Mouse (Mus musculus) midbrain, embryonic 11.5 days (tissue): ENCODE data around the gene Pdlim7. TPM values are rescaled to one million over a fixed set of nuclear protein-coding genes. Genes with fewer than 3 reads are reported as not detected.
A peak's percentile ranks its signal among the peaks of the same experiment; 100 is the strongest.

Experiments
- ATAC-seq: fragments of 200-750 bp; cut with Nextera tagmentation; 2 replicates; pipeline ENCODE4 v1.8.0; 2017; ENCODE audit warnings: moderate TSS enrichment, moderate library complexity; ENCODE audit not compliant: low FRiP score
- DNase-seq: peaks from one replicate; pipeline ENCODE4 v3.0.0; 2015; ENCODE audit warnings: low spot score; ENCODE audit errors: missing footprints
- H3K27ac ChIP-seq: fragments of 300-500 bp; sonication (generic); 2 replicates; pipeline ENCODE4 v1.5.1; 2014; ENCODE audit warnings: low read depth, low read length
- H3K27me3 ChIP-seq: fragments of 300-500 bp; sonication (generic); 2 replicates; pipeline ENCODE4 v1.6.1; 2014; ENCODE audit warnings: mild to moderate bottlenecking, low read length, moderate library complexity, mixed read lengths; ENCODE audit not compliant: control insufficient read depth, insufficient read depth
- H3K36me3 ChIP-seq: fragments of 300-500 bp; sonication (generic); 2 replicates; pipeline ENCODE4 v1.6.1; 2014; ENCODE audit warnings: mild to moderate bottlenecking, low read length, moderate library complexity, mixed read lengths; ENCODE audit not compliant: control insufficient read depth, insufficient read depth
- H3K4me1 ChIP-seq: fragments of 300-500 bp; sonication (generic); 2 replicates; pipeline ENCODE4 v1.6.1; 2014; ENCODE audit warnings: low read length; ENCODE audit not compliant: control insufficient read depth, insufficient read depth
- H3K4me2 ChIP-seq: fragments of 300-500 bp; sonication (generic); 2 replicates; pipeline ENCODE4 v1.6.1; 2014; ENCODE audit warnings: mild to moderate bottlenecking, moderate library complexity
- H3K4me3 ChIP-seq: fragments of 300-500 bp; sonication (generic); 2 replicates; pipeline ENCODE4 v1.5.1; 2014; ENCODE audit warnings: low read depth, low read length
- H3K9ac ChIP-seq: fragments of 300-500 bp; sonication (generic); 2 replicates; pipeline ENCODE4 v1.6.1; 2014; ENCODE audit warnings: low read length
- H3K9me3 ChIP-seq: fragments of 300-500 bp; sonication (generic); 2 replicates; pipeline ENCODE4 v1.6.1; 2016; ENCODE audit warnings: low read length; ENCODE audit not compliant: control insufficient read depth
- WGBS: fragments of 180-500 bp; shearing (Covaris S2); extraction: QIAGEN DNeasy Blood & Tissue Kit; methylation state at CpG from one replicate; pipeline ENCODE4 v1.1.7; 2014; 5-methylcytosine and 5-hydroxymethylcytosine counted together
- polyA plus RNA-seq: library from polyadenylated mRNA; unstranded; fragments of >200 nt; fragmentation: Nextera tagmentation; extraction: Ambion mirVana; gene quantifications from 2 replicates; pipeline ENCODE4 v1.2.1, GENCODE M21; 2014

The Pdlim7 gene
- polyA plus RNA-seq, 1 experiment from 2014 or later, result 140 TPM

GRCm38 (mm10) chr13:55483071-55483470 lies 30.4 kb downstream of the Pdlim7 start:
- H3K27me3 ChIP-seq, result no peaks in the 10 kb centered on the region
- H3K9ac ChIP-seq, result peak overlapping the region; percentile 33; the same call in 1 of the 2 replicates
- peaks cover 35% of the 10 kb centered on the region for H3K36me3 ChIP-seq
- H3K4me3 ChIP-seq, result peak overlapping the region; percentile 4; the same call in 1 of the 2 replicates
- 60% methylated on average over 9 of the region's 9 CpGs for WGBS
- no peaks in the 10 kb centered on the region for H3K9me3 ChIP-seq
- DNase-seq (no peak), ATAC-seq (no peak)
- peak overlapping the region; percentile 51; the same call in 1 of the 2 replicates for H3K27ac ChIP-seq
- peak overlapping the region; percentile 83 for H3K4me2 ChIP-seq
- peaks cover 36% of the 10 kb centered on the region for H3K4me1 ChIP-seq

- Histone ChIP-seq H3K27me3 (no peaks in the 10 kb centered on the region), H3K9ac (no peak overlapping the region), H3K9me3 (no peaks in the 10 kb centered on the region), H3K4me1 (peaks cover 35% of the 10 kb centered on the region), H3K4me3 (no peak overlapping the region), H3K4me2 (no peak overlapping the region), H3K36me3 (peaks cover 39% of the 10 kb centered on the region), H3K27ac (no peak overlapping the region)
- ATAC-seq (no peak), DNase-seq (no peak)
- WGBS, result 89% methylated on average over 7 of the region's 7 CpGs
Measured at GRCm38 (mm10) chr13:55482542-55482941, 30.9 kb downstream of the Pdlim7 start.

- Histone ChIP-seq H3K27ac (no peak overlapping the region), H3K9ac (no peak overlapping the region), H3K27me3 (no peaks in the 10 kb centered on the region), H3K9me3 (no peaks in the 10 kb centered on the region), H3K4me1 (peaks cover 33% of the 10 kb centered on the region), H3K4me2 (no peak overlapping the region), H3K36me3 (peaks cover 57% of the 10 kb centered on the region), H3K4me3 (no peak overlapping the region)
- ATAC-seq (no peak), DNase-seq (no peak)
Measured at GRCm38 (mm10) chr13:55479929-55480328, 33.5 kb downstream of the Pdlim7 start.

GRCm38 (mm10) chr13:55479008-55479407 lies 34.5 kb downstream of the Pdlim7 start:
- no peak overlapping the region for H3K9ac ChIP-seq
- H3K36me3 ChIP-seq, result peaks cover 63% of the 10 kb centered on the region
- no peaks in the 10 kb centered on the region for H3K9me3 ChIP-seq
- H3K4me1 ChIP-seq, result peaks cover 33% of the 10 kb centered on the region
- no peak overlapping the region for H3K27ac ChIP-seq
- no peak overlapping the region for H3K4me2 ChIP-seq
- H3K4me3 ChIP-seq, result no peak overlapping the region
- DNase-seq, result no peak
- no peak for ATAC-seq
- WGBS, result 93% methylated on average over 7 of the region's 7 CpGs
- H3K27me3 ChIP-seq, result no peaks in the 10 kb centered on the region

GRCm38 (mm10) chr13:55478036-55478435 lies 35.4 kb downstream of the Pdlim7 start:
- H3K27me3 ChIP-seq, result no peaks in the 10 kb centered on the region
- no peak overlapping the region for H3K9ac ChIP-seq
- WGBS, result 55% methylated on average over 5 of the region's 5 CpGs
- H3K4me3 ChIP-seq, result no peak overlapping the region
- H3K27ac ChIP-seq, result no peak overlapping the region
- H3K9me3 ChIP-seq, result no peaks in the 10 kb centered on the region
- ATAC-seq, result no peak
- H3K36me3 ChIP-seq, result peaks cover 61% of the 10 kb centered on the region
- H3K4me1 ChIP-seq, result peaks cover 33% of the 10 kb centered on the region
- no peak overlapping the region for H3K4me2 ChIP-seq
- peak; percentile 95 for DNase-seq

GRCm38 (mm10) chr13:55477492-55477891 lies 36.0 kb downstream of the Pdlim7 start:
- no peaks in the 10 kb centered on the region for H3K27me3 ChIP-seq
- no peak overlapping the region for H3K4me2 ChIP-seq
- no peak overlapping the region for H3K27ac ChIP-seq
- ATAC-seq (no peak), DNase-seq (no peak)
- H3K36me3 ChIP-seq, result peaks cover 58% of the 10 kb centered on the region
- no peak overlapping the region for H3K4me3 ChIP-seq
- WGBS, result 76% methylated on average over 15 of the region's 16 CpGs
- H3K4me1 ChIP-seq, result peaks cover 37% of the 10 kb centered on the region
- H3K9ac ChIP-seq, result no peak overlapping the region
- H3K9me3 ChIP-seq, result no peaks in the 10 kb centered on the region

- DNase-seq (no peak), ATAC-seq (no peak)
- Histone ChIP-seq H3K27ac (no peak overlapping the region), H3K4me1 (peaks cover 48% of the 10 kb centered on the region), H3K9me3 (no peaks in the 10 kb centered on the region), H3K36me3 (peaks cover 46% of the 10 kb centered on the region), H3K27me3 (no peaks in the 10 kb centered on the region), H3K4me3 (no peak overlapping the region), H3K4me2 (no peak overlapping the region), H3K9ac (no peak overlapping the region)
- WGBS, result 92% methylated on average over 8 of the region's 8 CpGs
Measured at GRCm38 (mm10) chr13:55476256-55476655, 37.2 kb downstream of the Pdlim7 start.

- H3K9me3 ChIP-seq, result no peaks in the 10 kb centered on the region
- ATAC-seq (no peak), DNase-seq (no peak)
- peaks cover 41% of the 10 kb centered on the region for H3K36me3 ChIP-seq
- WGBS, result 90% methylated on average over 5 of the region's 5 CpGs
- no peak overlapping the region for H3K4me2 ChIP-seq
- no peaks in the 10 kb centered on the region for H3K27me3 ChIP-seq
- no peak overlapping the region for H3K27ac ChIP-seq
- no peak overlapping the region for H3K4me3 ChIP-seq
- peaks cover 53% of the 10 kb centered on the region for H3K4me1 ChIP-seq
- H3K9ac ChIP-seq, result no peak overlapping the region
Measured at GRCm38 (mm10) chr13:55475750-55476149, 37.7 kb downstream of the Pdlim7 start.

- Histone ChIP-seq H3K9ac (no peak overlapping the region; the same call in 1 of the 2 replicates), H3K27ac (peak overlapping the region; percentile 57), H3K4me2 (peak overlapping the region; percentile 22), H3K4me3 (0 out of 2 replicates have a peak overlapping the region, but pooled peaks have one; percentile 3), H3K9me3 (no peaks in the 10 kb centered on the region), H3K36me3 (peaks cover 32% of the 10 kb centered on the region), H3K4me1 (peaks cover 61% of the 10 kb centered on the region), H3K27me3 (no peaks in the 10 kb centered on the region)
- ATAC-seq, result no peak
- DNase-seq, result peak; percentile 98
- 13% methylated on average over 5 of the region's 5 CpGs for WGBS
Measured at GRCm38 (mm10) chr13:55474621-55475069, 38.8 kb downstream of the Pdlim7 start.
